Mouse (Mus musculus) MEL (cell line): ENCODE results near the gene Ano8.

Experiments used
- CTCF ChIP-seq, 3 experiments: IDR thresholded peaks in 2 of 3; conservative IDR thresholded peaks in 1 of 3; 2 replicates each; pipeline ENCODE4 v1.5.1; 2011 to 2012; ENCODE audit warnings: low read length in 3 of 3, low read depth in 2 of 3, mild to moderate bottlenecking in 2 of 3, improper control_type of control experiment in 1 of 3, inconsistent platforms in 1 of 3, mixed read lengths in 1 of 3, moderate library complexity in 1 of 3; ENCODE audit not compliant: control insufficient read depth in 1 of 3, insufficient read depth in 1 of 3, poor library complexity in 1 of 3, severe bottlenecking in 1 of 3
- EP300 ChIP-seq, 2 experiments: IDR thresholded peaks; 2 replicates each; pipeline ENCODE4 v1.6.1; 2011; ENCODE audit warnings: improper control_type of control experiment in 2 of 2, low read length in 2 of 2, low read depth in 1 of 2, mild to moderate bottlenecking in 1 of 2
- ETS1 ChIP-seq: IDR thresholded peaks from 2 replicates; pipeline ENCODE4 v1.6.1; 2012; ENCODE audit warnings: low read depth, mild to moderate bottlenecking, inconsistent platforms, low read length, improper control_type of control experiment, moderate library complexity
- GABPA ChIP-seq: IDR thresholded peaks from 2 replicates; pipeline ENCODE4 v1.6.1; 2012; ENCODE audit warnings: low read depth, mild to moderate bottlenecking, inconsistent platforms, low read length, improper control_type of control experiment, moderate library complexity
- MAZ ChIP-seq: IDR thresholded peaks from 2 replicates; pipeline ENCODE4 v1.6.1; 2012; ENCODE audit warnings: low read depth, mild to moderate bottlenecking, inconsistent platforms, low read length, improper control_type of control experiment
- POLR2A ChIP-seq, 2 experiments: IDR thresholded peaks; 2 replicates each; pipeline ENCODE4 v1.6.1; 2011 to 2012; ENCODE audit warnings: low read length in 2 of 2, mild to moderate bottlenecking in 2 of 2, control low read depth in 1 of 2, improper control_type of control experiment in 1 of 2, low read depth in 1 of 2, moderate library complexity in 1 of 2; ENCODE audit not compliant: control insufficient read depth in 1 of 2, insufficient read depth in 1 of 2, poor library complexity in 1 of 2
- ZC3H11A ChIP-seq: IDR thresholded peaks from 2 replicates; pipeline ENCODE4 v1.6.1; 2012; ENCODE audit warnings: low read depth, mild to moderate bottlenecking, inconsistent platforms, low read length, improper control_type of control experiment

- TF ChIP-seq POLR2A (IDR thresholded peaks at IDR 0.05; ENCODE audit: control insufficient read depth in 1 of 2, insufficient read depth in 1 of 2, low read depth in 1 of 2, low read length in 2 of 2, poor library complexity in 1 of 2), result no peak
- TF ChIP-seq CTCF (IDR thresholded peaks at IDR 0.05 in 2 of 3, conservative IDR thresholded peaks at IDR 0.05 in 1 of 3; ENCODE audit: control insufficient read depth in 1 of 3, insufficient read depth in 1 of 3, low read depth in 2 of 3, low read length in 3 of 3, poor library complexity in 1 of 3, severe bottlenecking in 1 of 3), result no peak
- no peak for TF ChIP-seq ZC3H11A
- no peak for TF ChIP-seq EP300 (IDR thresholded peaks at IDR 0.05; ENCODE audit: low read depth in 1 of 2, low read length in 2 of 2)
- no peak for TF ChIP-seq GABPA
- no peak for TF ChIP-seq MAZ
- TF ChIP-seq ETS1, result no peak
These were observed 1.0 kb downstream of the Ano8 start for GRCm38 (mm10) chr8:71484736-71485135.
